Mouse (Mus musculus) bone marrow, adult 2 months (tissue): ENCODE results near the gene Engase.

Experiments used
- CTCF ChIP-seq: fragments of 200-500 bp; IDR thresholded peaks from 2 replicates; pipeline ENCODE4 v1.5.1; 2011; ENCODE audit warnings: low read length, control low read depth; ENCODE audit not compliant: control insufficient read depth, insufficient read depth
- POLR2A ChIP-seq: fragments of 200-500 bp; IDR thresholded peaks from 2 replicates; pipeline ENCODE4 v1.6.1; 2011; ENCODE audit warnings: low read depth, mild to moderate bottlenecking, control low read depth, low read length, borderline replicate concordance; ENCODE audit not compliant: control insufficient read depth

DNA sequence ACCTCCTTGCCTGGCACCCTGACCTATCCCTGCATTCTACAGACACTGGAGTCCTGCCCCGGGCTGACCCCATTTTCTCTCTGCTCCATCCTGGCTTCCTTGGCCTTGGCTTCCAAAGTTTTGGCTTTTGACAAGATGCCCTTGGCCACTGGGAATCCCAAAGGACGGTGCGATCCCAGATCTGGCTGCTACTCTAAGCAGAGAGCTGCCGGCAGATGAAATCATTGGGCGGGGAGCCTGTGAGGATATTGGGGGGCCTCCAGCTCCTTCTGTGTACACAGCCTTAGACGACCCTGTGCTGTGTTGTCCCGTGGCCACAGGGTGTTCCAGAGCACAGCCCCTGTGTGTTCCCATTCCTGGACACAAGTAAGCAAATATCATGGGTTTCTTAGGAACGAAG lies 28.2 kb upstream of the Engase start:
- TF ChIP-seq POLR2A (no peak), CTCF (no peak)
